Mouse (Mus musculus) heart, postnatal 0 days (tissue): ENCODE measurements around the gene Mtfr2.

Experiments
- CTCF ChIP-seq: IDR thresholded peaks from 2 replicates; pipeline ENCODE4 v1.5.1; 2016; ENCODE audit warnings: antibody characterized with exemption, control low read depth, low read depth
- EP300 ChIP-seq: IDR thresholded peaks from 2 replicates; pipeline ENCODE4 v1.6.1; 2016; ENCODE audit warnings: antibody characterized with exemption, low read depth

GRCm38 (mm10) chr10:20405471-20405870 is 57.9 kb downstream of the Mtfr2 start:
- TF ChIP-seq EP300 (no peak), CTCF (peak; percentile 99)
